Mouse (Mus musculus) kidney, postnatal 25 days (tissue): ENCODE measurements around the gene Zfp949.
"Not testable (repeated sequence)": the region's sequence is repeated elsewhere in the genome, so short reads cannot be mapped to it uniquely, and the experiment has no call there.

Experiments used
- DNase-seq, 2 experiments: peaks; one replicate each; pipeline ENCODE4 v3.0.0; 2021; ENCODE audit warnings: mixed read lengths in 2 of 2

The Zfp949 gene

DNA sequence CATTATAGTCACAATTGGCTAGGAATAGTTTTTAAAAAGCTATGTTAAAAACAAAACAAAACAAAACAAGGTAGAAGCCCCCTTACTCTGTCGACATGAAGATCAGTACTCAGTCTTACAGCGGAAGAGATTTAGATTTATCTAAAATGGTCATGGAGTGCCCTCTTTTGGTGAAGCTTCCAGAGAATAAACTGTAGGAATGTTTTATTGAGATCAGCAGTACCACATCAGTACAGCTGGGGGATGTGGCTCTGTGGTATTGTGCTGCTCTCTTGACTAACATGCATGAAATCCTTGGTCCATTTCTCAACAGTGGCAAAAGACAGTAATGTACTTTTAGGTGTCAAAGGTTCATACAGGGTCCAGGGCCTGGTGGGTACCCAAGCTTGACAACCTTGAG lies 5.0 kb upstream of the Zfp949 start:
- DNase-seq, result no peak

DNA sequence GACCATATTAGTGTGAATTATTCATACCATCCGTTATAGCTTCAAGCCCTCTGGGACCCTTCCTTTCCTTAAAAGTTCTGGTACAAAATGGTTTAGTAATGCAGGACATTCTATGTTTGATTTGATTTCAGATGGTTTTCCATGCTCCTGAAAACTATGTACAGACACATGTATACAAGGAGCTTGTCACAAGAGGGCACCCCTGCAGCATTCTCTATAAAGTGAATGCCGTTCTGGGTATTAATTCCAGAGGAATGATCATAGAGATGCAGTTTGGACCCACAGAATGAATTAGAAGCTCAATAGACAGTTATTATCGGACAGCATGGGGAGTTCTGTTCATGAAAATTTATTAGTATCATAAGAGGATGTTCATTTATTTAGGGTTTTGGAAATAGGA lies 2.3 kb upstream of the Zfp949 start:
- peak in 1 of 2 experiments; percentile 30 for DNase-seq

DNA sequence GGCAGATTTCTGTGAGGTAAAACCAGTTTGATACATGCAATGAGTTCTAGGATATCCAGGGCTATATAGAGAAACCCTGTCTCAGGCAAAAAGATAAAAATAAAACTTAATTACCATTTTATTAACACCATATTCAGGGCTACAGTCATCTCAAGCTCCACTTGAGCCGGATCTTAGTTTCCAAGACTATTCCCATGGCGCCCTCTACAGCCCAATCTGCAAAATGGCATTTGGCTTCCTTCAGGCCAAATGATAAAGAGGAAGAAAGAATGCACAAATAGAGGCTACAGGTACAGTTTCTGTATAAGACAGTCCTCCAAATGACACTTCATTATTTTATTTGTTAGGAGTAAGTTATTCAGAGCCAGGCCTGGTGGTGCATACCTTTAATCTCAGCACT lies 1.7 kb upstream of the Zfp949 start:
- DNase-seq, result peak in 1 of 2 experiments; percentile 37

DNA sequence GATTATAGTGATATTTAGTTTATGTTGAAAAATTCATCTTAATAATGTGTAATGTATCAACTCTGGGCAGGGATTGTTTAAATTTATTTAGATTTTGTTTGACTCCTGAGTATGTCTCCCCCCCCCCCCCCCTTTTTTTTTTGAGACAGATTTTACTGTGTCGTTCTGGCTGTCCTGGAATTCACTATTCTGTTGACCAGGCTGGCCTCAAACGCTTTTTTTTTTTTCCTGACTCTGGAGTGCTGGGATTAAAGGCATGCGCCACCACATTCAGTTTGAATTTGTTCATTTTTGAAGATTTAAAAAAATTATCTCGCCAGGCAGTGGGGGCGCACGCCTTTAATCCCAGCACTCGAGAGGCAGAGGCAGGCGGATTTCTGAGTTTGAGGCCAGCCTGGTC lies 1.2 kb upstream of the Zfp949 start:
- DNase-seq, result no peak

DNA sequence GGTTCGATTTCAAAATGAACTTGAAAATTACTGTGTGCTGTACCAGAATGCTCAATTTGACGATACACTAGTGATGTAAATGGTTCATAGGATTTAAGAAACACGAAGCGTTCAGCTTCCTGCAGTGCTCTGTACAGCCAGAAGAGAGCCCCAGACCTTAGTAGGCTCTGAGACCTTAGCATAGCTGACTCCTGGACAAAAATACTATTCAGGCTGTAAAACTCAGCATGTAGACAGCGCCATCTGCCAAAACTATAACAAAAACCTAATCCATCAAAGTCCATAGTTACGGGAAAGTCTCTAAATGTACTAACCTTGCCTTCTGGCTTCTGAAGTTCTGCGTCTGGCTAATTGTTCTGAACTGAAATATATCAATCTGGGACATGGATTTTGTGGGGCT lies 550 bp upstream of the Zfp949 start:
- DNase-seq, result peak; percentile 20 to 57

DNA sequence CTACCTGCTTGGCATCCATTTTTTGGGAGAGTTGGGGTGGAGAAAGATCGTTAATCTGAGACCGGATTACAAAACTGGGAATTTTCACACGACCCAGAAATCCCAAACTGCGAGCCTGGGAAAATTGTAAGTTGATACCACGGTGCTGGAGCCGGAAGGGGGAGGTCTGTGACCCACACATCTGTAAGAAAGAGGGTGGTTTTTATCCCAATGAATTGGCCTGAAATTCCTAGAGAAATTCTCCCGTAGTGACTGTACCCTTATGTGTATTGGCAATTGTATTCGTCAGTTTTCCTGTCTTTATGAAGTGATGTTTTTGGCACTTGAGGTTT lies 760 bp downstream of the Zfp949 start:
- no peak for DNase-seq

DNA sequence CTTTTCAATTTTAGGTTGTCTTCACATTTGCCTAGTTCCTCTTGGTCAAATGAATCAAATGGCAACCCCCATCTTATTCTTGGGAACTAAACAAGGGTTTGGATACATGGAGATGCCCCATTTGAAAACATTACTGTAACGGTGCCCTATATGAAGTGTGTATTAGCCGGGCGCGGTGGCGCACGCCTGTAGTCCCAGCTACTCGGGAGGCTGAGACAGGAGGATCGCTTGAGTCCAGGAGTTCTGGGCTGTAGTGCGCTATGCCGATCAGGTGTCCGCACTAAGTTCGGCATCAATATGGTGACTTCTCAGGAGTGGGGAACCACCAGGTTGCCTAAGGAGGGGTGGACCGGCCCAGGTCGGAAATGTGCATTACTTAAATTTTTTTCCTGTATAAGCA lies 5.3 kb downstream of the Zfp949 start:
- no peak for DNase-seq

DNA sequence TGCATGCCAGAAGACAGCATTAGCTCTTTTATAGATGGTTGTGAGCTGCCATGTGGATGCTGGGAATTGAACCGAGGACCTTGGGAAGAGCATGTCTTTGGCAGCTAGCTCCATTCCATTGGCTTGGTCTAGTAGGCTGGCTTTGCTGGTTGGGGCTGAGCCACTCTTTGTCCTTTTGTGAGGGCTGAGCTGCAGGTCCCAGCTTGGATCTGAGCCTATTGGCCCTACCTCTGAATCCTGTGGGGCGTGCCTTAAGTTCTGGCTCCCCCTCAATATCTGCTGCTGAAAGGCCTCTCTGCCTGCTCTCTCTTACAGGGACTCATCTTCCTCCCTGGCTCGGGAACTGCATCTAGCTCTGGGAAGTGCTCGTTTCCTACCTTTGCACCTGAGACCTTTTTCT lies 10.3 kb downstream of the Zfp949 start:
- no peak for DNase-seq

DNA sequence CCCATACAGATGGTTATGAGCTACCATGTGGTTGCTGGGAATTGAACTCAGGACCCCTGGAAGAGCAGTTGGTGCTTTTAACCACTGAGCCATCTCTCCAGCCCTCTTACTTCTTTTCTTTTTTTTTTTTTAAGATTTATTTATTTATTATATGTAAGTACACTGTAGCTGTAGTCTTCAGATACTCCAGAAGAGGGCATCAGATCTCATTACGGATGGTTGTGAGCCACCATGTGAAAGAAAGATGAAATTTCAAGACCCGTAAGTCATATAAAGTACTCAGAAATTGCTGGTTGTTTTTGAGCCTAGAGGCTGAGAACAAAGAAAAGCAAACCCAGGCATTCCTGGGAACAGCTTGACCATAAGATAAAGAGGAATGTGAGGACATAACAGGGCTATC lies 13.7 kb downstream of the Zfp949 start:
- not testable (repeated sequence) for DNase-seq

DNA sequence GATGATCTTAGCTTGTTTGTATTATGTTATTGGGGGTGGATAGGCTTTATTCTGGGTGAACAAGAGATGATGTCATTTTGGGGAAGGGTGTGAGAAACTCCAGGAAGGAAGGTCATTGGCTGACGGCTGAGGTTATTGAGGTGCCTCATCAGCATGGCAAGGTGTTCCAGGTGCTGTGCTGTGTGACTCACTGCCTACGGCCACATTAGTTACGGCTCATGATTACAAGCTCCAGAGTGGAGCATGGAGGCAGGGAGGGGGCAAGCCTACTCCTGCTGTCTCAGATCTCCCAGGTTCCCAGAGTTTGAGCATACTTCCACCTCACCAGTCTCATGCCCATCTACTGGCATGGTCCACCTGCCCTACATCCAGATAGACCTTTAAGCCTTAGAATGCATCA lies 22.7 kb downstream of the Zfp949 start:
- not testable (repeated sequence) for DNase-seq

DNA sequence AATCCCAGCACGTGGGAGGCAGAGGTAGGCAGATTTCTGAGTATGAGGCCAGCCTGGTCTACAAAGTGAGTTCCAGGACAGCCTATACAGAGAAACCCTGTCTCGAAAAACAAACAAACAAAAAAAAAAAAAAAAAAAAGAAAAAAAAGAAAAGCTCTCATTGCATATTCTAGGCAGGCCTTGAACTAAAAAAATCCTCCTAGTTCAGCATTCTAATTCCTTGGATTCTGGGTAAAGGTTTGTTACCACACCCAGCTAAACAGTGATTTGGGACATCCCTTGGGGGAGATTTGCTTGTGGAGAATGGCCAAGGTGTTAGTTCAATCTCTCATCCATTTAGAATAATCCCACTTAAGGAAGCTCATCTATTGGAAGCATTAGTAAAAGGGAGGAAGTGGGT lies 32.8 kb downstream of the Zfp949 start, which contains the start of gene Trim43a:
Gene Trim43a (plus strand): TSS at position 301 of the 400 bp plus-strand sequence.
- DNase-seq, result not testable (repeated sequence)

DNA sequence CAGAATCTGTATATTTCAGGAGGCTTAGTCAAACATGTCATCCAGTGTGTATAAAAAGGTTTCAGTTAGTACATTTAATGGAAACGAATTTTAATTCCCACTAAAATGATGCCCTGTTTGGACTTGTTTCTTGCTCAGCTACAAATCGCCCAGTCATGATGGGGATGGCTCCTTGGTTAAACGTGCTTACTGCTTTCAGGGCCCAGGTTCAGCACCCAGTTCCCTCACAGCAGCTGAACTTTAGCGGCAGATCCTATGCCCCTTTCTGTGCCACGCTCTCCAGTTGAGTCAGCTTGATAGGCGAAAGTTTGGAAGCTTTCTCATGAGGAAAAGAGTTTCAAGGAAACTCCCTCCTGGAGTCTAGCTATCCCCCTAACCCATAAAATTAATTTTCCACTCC lies 45.9 kb downstream of the Zfp949 start:
- DNase-seq, result not testable (repeated sequence)

DNA sequence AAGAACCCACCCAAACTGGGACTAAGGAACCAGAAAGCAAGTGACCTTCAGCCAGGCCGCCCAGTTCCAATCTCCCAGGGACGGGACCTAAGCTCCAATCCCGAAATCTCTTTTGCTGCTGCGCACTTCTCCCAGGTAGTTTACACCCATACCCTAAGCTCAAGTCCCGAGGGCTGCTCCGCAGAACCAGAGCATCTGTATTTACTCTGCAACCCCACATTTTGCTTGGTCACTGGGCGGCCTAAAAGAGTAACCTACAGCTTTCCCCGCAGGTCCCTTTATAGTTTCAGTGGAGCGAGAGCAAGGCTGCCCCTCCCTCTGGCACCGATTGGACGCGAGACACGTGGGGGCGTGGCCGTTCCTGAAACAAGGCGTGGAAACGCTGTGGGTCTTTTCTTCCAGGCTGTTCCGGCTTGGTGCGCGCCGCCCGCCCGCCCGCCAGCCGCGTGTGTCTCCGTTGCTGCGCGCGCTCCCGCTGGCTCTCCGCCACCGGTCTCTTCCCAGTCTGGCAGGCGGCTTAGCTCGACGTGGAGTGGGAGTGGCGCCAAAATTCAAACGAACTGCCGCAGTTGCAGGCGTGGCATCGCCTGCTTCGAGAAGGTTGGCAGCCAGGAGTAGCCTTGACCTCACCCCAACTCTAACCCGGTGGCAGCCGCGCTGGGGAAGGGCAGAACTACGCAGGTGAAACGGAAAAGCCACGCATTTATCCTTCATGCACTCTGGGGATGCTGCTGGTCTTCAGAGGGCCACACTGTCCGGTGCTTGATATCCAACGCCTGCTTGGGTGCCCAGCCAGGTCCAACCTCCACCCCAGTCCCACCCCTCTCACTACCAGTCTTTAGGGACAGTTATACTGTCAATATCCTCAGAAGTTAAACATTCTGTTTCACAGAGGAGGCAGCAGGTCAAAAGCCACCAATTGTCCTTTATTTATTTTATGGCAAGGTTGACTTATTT lies 51.7 kb downstream of the Zfp949 start:
- peak; percentile 100 for DNase-seq
